Mouse (Mus musculus): ENCODE results near the gene Cep97.
"Not testable (repeated sequence)": the region's sequence is repeated elsewhere in the genome, so short reads cannot be mapped to it uniquely, and the experiment has no call there.

Cep97 gene

DNA sequence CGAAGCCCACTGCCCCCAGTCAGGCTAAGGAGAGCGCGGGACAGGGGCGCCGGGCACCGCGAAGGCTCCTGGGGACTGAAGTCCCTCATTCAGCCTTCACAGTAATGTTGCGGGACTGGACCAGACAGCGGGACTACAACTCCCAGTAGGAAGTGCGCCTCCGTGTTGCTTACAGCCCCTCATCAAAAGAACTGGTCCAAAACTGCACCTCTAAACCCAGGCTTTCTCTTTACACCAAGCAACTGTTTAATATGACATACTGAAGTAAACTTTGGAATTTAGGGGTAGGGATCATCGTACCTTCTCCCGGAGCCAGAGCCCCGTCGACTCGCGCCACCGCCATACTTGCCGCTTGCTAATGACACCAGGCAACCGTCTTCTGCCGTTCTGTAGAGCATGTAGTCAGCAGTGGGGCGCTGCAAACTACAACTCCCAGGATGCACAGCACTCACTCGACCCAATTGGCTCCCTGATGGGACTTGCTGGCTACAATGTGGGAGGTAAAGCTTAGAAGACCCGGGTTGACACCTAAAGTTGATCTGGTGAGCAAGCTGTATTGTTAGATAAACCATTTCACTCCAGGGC, at the start of gene Cep97:
Gene Cep97 (minus strand): TSS at position 403 of the 585 bp plus-strand sequence.
- DNase-seq (ENCODE audit: low spot score in 2 of 2), result peak; percentile 86 to 90

DNA sequence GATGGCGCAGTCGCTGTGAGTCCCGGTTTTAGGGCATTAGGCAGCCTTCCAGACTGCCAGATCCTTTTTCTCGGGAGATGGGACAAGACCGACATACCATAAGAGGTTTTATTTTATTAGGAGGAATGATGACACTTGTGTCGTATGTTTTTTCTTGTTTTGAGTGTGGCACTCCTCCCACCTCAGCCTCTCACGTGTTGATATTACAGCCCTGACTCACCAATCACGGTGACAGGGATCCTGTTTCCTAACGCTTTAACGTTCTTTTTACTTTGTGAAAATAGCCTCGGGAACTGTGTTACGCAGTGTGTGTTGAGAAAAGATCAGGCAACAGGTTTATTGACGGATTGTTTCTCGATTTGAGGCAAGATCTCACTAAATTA, 40.2 kb upstream of the Cep97 start:
- DNase-seq (ENCODE audit: low spot score in 2 of 2), result peak; percentile 36 to 37

DNA sequence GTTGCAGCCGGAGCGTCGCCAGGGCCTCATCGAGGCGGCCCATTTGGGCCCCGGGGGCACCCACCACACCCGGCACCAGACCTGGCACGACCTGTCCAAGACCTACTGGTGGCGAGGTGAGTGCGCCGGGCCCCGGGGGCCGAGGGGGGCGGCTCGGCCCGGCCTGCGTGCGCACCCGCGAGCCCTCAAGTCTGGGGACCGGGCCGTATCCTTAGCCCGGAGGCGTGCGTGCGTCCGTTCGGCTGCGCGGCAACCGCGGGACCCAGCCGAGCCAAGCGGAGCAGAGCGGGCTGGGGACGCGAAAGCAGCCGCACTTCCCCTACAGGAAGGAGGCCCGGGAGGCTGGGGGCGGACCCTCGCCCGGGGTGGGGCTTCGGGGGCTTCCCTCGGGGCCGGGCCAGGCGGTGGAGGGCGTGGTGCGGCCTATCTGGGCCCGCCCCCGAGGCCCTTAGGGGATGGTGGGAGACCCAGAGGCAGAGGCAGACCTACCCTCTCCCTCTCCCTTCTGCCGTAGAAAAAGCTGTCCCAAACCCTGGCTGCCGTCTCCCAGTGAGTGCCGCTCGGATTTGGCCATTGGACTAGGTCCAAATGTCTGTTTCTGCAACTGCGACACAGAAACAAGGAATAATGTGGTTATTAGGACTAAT, 39.7 kb upstream of the Cep97 start:
- peak; percentile 83 to 90 for DNase-seq (ENCODE audit: low spot score in 2 of 2)

DNA sequence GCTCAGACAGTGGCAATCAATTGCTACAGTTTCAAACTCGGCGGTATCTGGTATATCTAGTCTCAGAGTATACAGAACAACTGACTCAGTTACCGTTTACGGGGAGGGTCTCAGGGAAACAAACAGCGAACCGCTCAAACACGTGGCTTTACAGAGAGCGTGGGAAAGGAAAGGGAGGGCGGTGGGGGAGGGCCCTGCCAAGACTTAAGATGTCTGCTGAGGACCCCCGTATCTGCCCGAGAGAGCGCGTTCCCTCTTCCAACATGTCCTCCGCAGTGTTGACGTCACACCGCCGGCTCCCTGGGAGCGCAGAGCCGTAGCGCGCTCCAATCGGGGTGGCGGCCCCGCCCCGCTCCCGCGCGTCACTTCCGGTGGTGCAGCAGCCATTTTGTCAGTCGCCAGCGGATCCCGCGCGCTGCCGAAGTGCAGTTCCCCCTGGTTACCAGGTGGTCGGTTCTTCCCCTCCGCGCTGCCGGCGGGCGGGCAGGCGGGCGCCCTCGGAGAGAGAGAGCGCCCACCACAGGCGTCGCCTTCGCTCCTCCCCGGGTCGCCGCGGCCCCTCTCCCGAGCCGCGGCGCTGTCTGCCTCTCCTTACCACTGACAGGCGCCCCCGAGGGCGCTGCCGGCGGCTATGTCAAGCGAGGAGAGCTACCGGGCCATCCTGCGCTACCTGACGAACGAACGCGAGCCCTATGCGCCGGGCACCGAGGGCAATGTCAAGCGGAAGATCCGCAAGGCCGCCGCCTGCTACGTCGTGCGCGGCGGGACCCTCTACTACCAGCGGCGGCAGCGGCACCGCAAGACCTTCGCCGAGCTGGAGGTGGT, 39.0 kb upstream of the Cep97 start, which contains the start of gene Zbtb11:
Gene Zbtb11 (plus strand): TSS at position 453 of the 825 bp plus-strand sequence.
- peak; percentile 99 to 100 for DNase-seq (ENCODE audit: low spot score in 2 of 2)

DNA sequence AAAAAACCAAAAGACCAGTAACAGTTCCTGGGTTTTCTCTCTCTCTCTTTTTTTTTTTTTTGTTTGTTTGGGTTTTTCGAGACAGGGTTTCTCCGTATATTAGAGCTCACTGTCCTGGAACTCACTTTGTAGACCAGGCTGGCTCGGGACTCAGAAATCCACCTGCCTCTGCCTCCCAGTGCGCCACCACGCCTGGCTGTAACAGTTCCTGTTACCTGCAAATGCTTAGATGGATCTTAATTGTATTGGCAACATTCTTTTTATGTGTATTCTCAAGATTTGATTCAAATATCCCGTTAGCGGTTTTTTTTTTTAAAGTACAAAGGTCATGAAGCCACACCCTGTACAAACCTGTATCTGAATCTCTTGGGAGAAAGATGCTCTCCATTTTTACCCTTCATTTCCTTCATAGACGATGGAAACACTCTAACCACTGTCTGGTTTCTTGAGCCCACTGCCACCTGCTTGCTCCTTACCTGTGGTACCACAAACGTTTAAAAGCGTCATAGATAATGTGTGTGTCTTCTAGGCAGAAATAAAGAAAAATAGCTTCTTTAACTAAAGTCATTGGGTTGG, 38.1 kb upstream of the Cep97 start:
- no peak for DNase-seq (ENCODE audit: low spot score in 2 of 2)

DNA sequence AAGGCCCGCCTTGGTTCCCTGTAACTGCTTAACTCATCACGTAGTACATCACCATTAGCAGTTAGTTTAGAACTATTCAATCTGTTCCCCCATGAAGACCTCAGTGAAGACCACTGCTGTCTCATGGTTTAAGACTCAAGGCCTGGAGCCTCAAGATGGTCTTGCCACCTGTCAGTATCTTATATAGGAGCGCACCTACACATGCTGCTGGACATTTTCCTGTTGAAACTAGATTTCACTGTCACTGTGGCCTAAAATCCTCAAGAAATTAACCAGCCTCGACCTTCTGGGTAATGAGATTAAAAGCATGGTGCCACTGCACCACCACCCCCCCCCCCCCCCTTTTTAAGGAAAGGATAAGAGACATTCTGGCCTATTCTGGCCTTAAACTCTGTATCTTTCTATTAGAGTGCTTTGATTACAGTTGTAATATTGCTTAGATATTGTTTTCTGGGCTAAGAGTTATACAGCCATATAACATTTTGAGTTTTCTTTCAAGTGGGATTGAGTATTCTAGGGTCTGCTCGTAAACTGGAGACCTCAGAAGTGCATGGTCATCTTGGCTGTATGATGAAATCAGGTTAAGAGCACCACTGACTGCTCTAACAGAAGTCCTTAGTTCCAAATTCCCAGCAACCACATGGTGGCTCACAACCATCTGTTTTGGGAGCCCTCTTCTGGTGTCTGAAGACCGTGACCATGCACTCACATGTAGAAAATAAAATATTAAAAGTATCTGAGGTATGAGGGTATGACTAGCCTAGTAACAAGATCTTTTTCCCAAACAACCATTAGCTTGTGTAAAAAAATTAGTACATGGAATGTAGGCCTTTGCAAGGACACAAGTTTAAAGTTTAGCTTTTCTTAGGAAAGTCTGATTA, 37.3 kb upstream of the Cep97 start:
- DNase-seq (ENCODE audit: low spot score in 2 of 2), result no peak

DNA sequence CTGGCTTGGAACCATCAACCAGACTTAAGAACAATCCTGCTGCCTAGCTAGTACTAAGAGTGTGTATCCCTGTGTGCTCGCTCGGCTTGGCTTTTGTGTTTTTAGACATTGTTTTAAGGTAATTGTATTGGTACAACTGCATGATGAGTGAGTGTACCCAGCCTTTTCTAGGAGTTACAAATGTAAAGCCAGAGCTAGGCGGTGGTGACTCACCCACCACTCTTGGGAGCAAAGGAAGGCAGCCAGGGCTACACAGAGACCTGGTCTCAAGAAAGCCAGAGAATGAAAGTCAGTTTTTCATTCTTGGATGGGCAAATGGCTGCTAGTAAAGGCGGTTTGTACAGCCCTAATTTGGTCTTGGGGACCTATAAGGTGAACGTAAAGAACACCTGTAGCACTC, 35.8 kb upstream of the Cep97 start:
- no peak for DNase-seq (ENCODE audit: low spot score in 2 of 2)

DNA sequence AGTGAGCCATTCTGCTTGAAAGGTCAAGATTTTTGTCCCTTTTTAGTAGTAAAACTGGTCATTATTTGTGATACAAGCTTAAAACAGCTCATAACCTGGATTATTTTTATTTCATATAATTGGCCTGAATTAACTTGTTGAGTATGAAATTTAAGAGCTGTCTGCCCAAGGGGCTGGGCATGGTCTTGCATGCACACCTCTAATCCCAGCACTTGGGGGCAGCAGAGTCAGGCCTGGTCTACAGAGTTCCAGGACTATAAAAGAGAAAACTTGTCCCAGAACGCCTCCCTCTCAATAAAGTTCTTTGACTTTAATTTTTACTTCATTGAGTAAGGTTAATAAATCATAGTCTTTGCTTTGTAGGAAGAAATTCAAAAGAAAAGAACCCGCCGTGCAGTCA, 34.5 kb upstream of the Cep97 start:
- peak; percentile 20 to 62 for DNase-seq (ENCODE audit: low spot score in 2 of 2)

DNA sequence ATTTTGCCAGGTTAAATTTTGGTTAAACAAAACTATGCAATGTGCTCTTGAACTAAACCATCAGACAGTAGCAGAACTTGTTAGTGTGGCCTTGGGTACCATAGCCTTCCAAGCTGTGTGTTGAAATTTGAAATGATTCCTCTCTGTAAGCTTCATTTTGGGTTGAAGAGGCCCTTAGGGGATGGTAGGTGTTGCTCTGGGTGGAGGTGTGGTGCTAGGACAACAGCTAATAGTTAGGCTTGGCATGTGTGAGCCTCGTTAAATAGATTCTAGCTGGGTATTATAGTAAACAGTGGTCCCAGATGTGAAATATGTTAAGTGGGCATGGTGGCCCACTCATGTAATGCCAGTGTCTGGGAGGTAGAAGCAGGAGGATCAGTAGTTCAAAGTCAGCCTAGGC, 32.6 kb upstream of the Cep97 start:
- DNase-seq (ENCODE audit: low spot score in 2 of 2), result no peak

DNA sequence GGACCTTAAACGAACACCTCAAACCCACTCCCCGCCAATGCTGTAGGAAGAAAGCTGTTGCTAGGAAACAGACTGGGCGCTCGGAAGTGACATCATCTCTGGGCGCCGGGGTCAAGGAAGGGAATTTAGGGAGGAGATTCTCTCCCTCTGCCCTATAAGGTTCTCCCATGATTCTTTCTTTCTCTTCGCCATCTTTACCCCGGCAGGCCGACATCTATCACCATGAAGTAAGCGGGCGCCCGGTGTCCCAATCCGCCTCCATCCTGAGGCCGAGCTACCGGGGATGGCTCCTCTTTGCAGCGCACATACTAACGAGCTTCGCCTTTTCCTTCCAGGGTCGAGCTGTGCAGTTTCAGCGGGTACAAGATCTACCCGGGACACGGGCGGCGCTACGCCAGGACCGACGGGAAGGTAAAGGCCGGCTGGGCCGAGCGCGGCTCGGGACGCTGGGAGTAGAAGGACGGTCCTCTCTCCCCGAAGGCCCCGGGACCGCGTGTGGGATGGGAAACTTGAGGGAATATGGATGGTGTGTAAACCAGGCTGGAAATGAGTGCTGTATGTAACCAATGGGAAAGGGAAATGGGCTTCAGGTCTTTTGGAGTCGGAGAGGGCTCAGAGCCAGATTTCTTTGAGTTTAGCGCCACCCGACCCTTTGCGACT, 31.7 kb upstream of the Cep97 start, which contains the start of gene Rpl24:
Gene Rpl24 (plus strand): TSS at position 64 of the 660 bp plus-strand sequence.
- peak; percentile 89 to 92 for DNase-seq (ENCODE audit: low spot score in 2 of 2)

DNA sequence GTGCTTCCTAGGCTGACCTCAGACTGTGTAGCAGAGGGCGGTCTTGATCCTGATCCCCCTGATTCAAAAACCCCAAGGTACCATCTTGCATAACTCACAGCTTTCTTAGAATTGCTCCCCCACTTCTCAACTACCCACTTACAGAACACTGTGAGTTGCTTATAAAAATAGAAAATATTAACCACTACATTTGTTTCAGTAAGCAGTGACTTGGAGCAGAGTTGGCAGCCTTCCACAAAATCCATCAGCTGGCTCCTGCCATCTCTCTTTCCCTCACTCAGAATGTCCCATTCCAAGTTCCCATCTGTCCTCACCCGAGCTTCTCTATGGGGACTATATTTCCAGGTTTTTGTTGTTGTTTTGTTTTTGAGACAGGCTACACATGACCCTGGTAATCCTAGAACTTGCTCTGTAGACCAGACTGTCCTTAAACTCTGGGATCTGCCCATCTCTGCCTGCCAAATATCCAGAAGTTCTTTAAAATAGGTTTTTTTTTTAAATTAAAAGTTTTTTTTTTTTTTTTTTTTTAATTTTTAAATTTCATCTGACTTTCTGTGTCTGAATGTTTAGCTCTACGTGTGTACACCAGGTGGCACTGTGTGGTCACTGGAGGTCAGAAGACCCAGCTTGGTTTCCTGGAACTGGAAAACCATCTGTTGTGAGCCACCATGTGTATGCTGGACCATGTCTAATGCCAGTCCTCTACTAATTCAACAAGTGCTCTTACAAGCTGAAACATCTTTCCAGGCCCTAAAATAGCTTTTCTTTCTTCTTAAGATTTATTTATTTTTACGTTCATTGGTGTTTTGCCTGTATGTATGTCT, 29.7 kb upstream of the Cep97 start:
- peak; percentile 42 to 53 for DNase-seq (ENCODE audit: low spot score in 2 of 2)

DNA sequence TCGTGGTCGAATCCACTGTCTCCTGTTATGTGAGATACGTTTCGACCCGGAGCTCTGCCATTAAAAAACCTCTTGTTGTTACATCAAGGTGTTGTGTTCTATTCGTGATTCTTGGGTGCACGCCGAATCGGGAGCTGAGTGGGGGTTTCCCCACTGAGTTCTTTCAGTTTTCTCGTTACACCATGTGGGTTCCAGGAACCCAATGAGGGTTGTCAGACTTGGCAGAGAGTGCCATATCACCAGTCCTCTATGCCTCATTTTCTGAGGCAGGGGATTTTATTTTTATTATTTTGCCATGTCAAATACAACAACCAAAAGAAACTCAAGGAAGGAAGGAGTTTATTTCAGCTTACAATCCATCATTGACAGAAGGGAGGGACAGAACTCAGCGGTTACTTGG, 28.4 kb upstream of the Cep97 start:
- DNase-seq (ENCODE audit: low spot score in 2 of 2), result not testable (repeated sequence)

DNA sequence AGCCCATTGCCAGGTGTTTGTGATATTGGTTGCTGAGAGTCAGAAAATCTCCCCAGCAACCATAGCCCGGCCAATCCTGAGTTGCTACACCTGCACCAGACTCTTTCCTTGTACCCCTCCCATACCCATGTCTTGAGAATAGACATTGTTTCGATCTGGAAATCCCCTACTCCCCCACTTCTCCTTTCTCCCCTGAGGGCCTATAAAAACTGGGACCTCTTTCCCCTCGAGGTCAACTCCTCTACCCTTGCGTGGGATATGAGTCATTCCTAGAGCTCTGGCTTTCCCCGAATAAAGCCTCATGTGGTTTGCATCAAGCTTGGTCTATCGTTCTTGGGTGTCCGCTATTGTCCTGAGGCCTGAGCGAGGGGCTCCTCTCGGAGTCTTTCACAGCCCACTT, 19.5 kb upstream of the Cep97 start:
- DNase-seq (ENCODE audit: low spot score in 2 of 2), result not testable (repeated sequence)

DNA sequence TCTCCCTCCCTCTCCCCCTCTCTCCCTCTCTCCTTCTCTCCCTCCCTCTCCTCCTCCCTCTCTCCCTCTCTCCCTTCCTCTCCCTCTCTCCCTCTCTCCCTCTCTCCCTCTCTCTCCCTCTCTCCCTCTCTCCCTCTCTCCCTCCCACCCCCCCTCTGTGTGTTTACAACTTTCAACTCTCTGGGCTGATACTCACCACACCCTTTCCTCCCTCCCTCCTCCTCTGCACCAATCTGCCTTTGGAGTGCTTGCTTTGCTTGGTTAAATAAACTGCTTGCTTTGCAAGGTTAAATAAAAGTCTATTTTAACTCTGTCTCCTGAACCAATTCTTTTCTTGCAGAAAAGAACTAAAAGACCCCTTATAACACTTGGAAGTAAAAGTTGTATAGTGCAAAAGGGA, 18.1 kb upstream of the Cep97 start:
- DNase-seq (ENCODE audit: low spot score in 2 of 2), result no peak

DNA sequence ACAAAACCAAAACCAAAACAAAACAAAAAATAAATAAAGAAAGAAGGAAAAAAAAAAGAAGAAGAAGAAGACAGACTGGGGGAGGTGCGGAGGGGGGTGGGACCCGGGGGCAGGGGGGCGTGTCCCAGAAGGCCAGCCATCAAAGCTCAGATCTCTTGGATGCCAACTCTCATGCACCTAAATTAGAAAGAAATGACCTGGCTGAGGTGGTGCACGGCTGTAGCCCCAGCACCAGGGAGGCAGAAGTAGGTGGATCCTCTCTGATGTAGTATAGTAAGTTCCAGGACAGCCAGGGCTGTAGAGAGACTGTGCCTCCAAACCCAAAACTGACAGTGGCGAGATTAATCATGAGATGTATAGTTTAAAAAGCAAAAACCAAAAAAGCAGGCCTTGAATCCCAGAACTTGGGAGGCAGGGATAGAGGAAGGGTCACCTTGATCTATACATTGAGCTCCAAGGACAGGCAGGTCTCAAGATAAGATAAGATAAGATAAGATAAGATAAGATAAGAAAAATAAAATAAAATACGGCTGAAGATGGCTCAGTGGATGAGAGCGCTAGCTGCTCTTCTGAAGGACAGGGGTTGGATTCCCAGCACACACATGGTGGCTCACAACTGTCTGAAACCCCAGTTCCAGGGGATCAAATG, 17.1 kb upstream of the Cep97 start:
- no peak for DNase-seq (ENCODE audit: low spot score in 2 of 2)

DNA sequence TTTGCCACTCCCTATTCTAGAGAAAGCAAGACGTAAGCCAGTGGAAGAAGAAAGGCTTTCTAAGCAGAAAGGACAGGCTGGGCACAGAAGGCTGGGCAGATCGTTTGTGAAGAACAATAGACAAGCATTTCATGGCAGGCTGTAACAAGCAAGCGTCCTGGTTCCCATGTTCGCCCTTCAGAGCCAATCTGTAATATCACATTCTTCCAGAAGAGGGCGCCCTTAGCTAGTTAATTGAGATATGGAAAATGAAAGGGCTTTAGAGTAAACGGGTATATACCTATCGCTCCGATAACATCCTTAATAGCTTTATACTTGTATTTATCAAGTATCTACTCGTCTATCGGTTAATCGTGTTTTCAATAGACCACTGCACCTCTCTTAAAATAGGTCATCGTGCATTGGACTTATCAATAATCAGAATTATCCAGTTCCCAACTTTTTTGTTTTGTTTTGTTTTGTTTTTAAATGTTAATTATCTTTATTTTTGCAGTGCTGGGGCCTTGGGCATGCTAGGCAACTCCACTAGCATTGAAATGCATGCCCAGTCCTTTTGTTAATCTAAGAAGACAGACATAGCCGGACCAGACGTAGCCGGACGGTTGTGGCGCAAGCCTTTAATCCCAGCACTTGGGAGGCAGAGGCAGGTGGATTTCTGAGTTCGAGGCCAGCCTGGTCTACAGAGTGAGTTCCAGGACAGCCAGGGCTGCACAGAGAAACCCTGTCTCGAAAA, 16.5 kb upstream of the Cep97 start:
- DNase-seq (ENCODE audit: low spot score in 2 of 2), result peak; percentile 82 to 84

DNA sequence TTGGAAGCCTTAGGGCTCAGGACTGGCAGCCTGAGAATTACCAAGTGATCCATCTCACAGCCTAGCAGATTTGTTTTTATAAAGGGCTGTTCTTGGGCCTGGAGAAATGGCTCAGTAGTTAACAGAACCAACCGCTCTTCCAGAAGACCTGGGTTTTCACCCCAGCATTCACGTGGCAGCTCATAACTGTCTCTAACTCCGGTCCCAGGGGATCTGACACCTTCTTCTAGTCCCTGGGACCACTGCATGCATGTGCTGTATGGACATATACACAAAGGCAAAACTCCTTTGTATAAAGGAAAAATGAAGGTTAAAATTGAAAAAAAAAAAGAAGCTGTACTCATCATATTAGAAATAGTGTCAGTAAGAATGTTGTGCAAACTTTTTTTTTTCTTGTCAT, 15.8 kb upstream of the Cep97 start:
- no peak for DNase-seq (ENCODE audit: low spot score in 2 of 2)

DNA sequence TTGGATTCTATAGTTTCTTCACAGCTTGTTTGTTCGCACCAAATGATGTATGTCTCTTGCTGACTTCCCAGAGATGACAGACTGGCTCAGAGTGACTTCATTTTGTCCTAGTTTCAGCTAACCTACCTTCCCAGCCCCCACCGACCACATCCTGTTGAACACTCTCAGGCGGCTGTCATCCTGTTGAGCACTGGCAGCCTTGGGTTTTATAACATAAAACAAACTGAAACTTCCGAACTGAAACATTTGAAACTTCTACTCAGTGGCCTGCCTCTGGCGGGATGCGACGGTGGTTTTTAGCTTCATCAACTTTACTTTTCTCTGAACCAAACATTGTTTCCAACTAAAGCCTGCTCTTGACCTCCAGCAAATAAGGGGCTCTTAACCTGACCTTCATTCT, 14.3 kb upstream of the Cep97 start:
- peak; percentile 89 to 91 for DNase-seq (ENCODE audit: low spot score in 2 of 2)
